Mouse (Mus musculus) limb, embryonic 14.5 days (tissue): ENCODE results near the gene Saa4. TPM values are rescaled to one million over a fixed set of nuclear protein-coding genes. Genes with fewer than 3 reads are reported as not detected.
"Not testable (repeated sequence)": the region's sequence is repeated elsewhere in the genome, so short reads cannot be mapped to it uniquely, and the experiment has no call there.

Experiments used
- ATAC-seq: fragments of 200-750 bp; cut with Nextera tagmentation; 2 replicates; pipeline ENCODE4 v1.8.0; 2017; ENCODE audit warnings: low read depth, moderate number of reproducible peaks, moderate TSS enrichment; ENCODE audit not compliant: low FRiP score
- DNase-seq: peaks from one replicate; pipeline ENCODE4 v3.0.0-alpha.2; 2015; ENCODE audit warnings: low spot score
- H3K27ac ChIP-seq: fragments of 300-500 bp; sonication (generic); replicated peaks from 2 replicates; pipeline ENCODE4 v1.5.1; 2014; ENCODE audit warnings: low read depth, mild to moderate bottlenecking, low read length, moderate library complexity, mixed read lengths
- H3K27me3 ChIP-seq: fragments of 300-500 bp; sonication (generic); 2 replicates; pipeline ENCODE4 v1.6.1; 2014; ENCODE audit warnings: low read length, mixed read lengths; ENCODE audit not compliant: control insufficient read depth, insufficient read depth
- H3K36me3 ChIP-seq: fragments of 300-500 bp; sonication (generic); 2 replicates; pipeline ENCODE4 v1.6.1; 2014; ENCODE audit warnings: mild to moderate bottlenecking, low read length, moderate library complexity, mixed read lengths; ENCODE audit not compliant: control insufficient read depth, insufficient read depth
- H3K4me1 ChIP-seq: fragments of 300-500 bp; sonication (generic); 2 replicates; pipeline ENCODE4 v1.6.1; 2014; ENCODE audit warnings: antibody characterized with exemption, low read length, mixed read lengths; ENCODE audit not compliant: control insufficient read depth, insufficient read depth
- H3K4me2 ChIP-seq: fragments of 300-500 bp; sonication (generic); replicated peaks from 2 replicates; pipeline ENCODE4 v1.6.1; 2014; ENCODE audit warnings: low read depth, mild to moderate bottlenecking, low read length, moderate library complexity; ENCODE audit not compliant: severe bottlenecking
- H3K4me3 ChIP-seq: fragments of 300-500 bp; sonication (generic); replicated peaks from 2 replicates; pipeline ENCODE4 v1.5.1; 2014; ENCODE audit warnings: low read length
- H3K9ac ChIP-seq: fragments of 300-500 bp; sonication (generic); 2 replicates; pipeline ENCODE4 v1.6.1; 2014; ENCODE audit warnings: mild to moderate bottlenecking, low read depth, low read length, moderate library complexity; ENCODE audit not compliant: severe bottlenecking
- H3K9me3 ChIP-seq: fragments of 300-500 bp; sonication (generic); 2 replicates; pipeline ENCODE4 v1.6.1; 2016; ENCODE audit warnings: low read length; ENCODE audit not compliant: control insufficient read depth
- POLR2A ChIP-seq: fragments of 200-500 bp; IDR thresholded peaks from 2 replicates; pipeline ENCODE4 v1.8.0; 2012; ENCODE audit warnings: inconsistent platforms, mild to moderate bottlenecking, moderate library complexity, borderline replicate concordance; ENCODE audit not compliant: insufficient read depth, insufficient read length; ENCODE audit errors: extremely low read depth
- WGBS: fragments of 180-500 bp; shearing (Covaris S2); extraction: QIAGEN DNeasy Blood & Tissue Kit; methylation state at CpG from one replicate; pipeline ENCODE4 v1.1.7; 2014; 5-methylcytosine and 5-hydroxymethylcytosine counted together
- polyA plus RNA-seq, 2 experiments: library from polyadenylated mRNA; depleted of rRNA in 1 of 2; stranded (reverse) in 1 of 2; unstranded in 1 of 2; fragments of >200 nt; fragmentation: Nextera tagmentation in 1 of 2; extraction: Ambion mirVana in 1 of 2; gene quantifications; 2 replicates each; pipeline versions ENCODE4 v1.2.1 to v1.2.3; 2012 to 2014

Saa4 gene
- polyA plus RNA-seq, 2 experiments, result not detected

DNA sequence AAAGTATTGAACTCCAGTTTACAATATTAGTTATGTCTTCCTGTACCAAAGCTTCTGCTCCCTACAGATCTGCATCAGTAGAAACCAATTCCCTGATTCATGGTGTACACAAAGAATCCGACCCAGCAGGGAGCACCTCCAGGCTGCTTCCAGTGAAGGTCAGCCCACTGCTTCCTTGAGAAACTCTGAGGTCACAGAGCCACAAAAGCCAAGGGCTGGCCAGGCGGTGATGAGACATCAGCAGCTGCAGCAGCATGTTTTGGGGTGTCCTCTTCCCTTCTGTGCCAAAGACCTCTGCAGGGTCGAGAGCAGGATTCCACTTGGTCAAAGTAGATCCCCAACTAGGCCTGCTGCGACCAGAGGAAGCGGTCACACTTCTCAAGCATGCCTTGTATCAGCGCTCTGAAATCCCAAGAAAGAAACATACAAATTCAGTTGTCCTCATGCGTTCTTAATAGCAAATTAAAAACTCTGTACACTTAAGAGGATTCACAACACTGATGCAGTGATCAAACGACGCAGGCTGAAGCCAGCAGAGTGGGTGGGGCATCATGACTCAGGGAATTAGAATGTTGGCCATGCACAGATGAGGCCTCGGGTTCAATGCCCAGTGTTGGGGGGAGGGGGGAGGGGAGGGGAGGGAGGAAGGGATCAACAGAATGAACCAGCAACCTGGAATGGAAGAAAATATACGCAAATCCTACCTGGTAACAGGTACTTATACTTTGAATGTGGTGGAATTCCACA, 28.8 kb upstream of the Saa4 start:
- Histone ChIP-seq H3K9me3 (no peaks in the 10 kb centered on the region), H3K27ac (no peak overlapping the region), H3K36me3 (peaks cover 67% of the 10 kb centered on the region), H3K27me3 (no peaks in the 10 kb centered on the region), H3K4me1 (no peaks in the 10 kb centered on the region), H3K4me3 (no peak overlapping the region), H3K4me2 (no peak overlapping the region), H3K9ac (no peak overlapping the region)
- DNase-seq (no peak), ATAC-seq (no peak)
- TF ChIP-seq POLR2A, result no peak
- WGBS, result 79% methylated on average over 11 of the region's 11 CpGs

GRCm38 (mm10) chr7:46751490-46751889, 19.1 kb upstream of the Saa4 start, which contains the start of gene Saa2:
Saa2 (plus strand) TSS chr7:46751790.
- DNase-seq, result no peak
- H3K4me2 ChIP-seq, result no peak within 1 kb of the TSS
- no peak within 1 kb of the TSS for H3K9ac ChIP-seq
- H3K27me3 ChIP-seq, result no peaks in the 10 kb centered on the region
- 48% methylated on average over 3 of the region's 3 CpGs for WGBS
- H3K4me1 ChIP-seq, result no peaks in the 10 kb centered on the region
- no peak within 1 kb of the TSS for H3K4me3 ChIP-seq
- no peaks in the 10 kb centered on the region for H3K36me3 ChIP-seq
- ATAC-seq, result no peak
- H3K27ac ChIP-seq, result no peak within 1 kb of the TSS
- H3K9me3 ChIP-seq, result no peaks in the 10 kb centered on the region
- no peak for TF ChIP-seq POLR2A

GRCm38 (mm10) chr7:46748459-46748858, 16.1 kb upstream of the Saa4 start:
- Histone ChIP-seq H3K36me3 (no peaks in the 10 kb centered on the region), H3K9me3 (no peaks in the 10 kb centered on the region), H3K4me3 (no peak overlapping the region), H3K27me3 (no peaks in the 10 kb centered on the region), H3K4me1 (no peaks in the 10 kb centered on the region), H3K9ac (no peak overlapping the region), H3K4me2 (no peak overlapping the region), H3K27ac (no peak overlapping the region)
- 60% methylated on average over 3 of the region's 3 CpGs for WGBS
- no peak for TF ChIP-seq POLR2A
- no peak for ATAC-seq
- no peak for DNase-seq

DNA sequence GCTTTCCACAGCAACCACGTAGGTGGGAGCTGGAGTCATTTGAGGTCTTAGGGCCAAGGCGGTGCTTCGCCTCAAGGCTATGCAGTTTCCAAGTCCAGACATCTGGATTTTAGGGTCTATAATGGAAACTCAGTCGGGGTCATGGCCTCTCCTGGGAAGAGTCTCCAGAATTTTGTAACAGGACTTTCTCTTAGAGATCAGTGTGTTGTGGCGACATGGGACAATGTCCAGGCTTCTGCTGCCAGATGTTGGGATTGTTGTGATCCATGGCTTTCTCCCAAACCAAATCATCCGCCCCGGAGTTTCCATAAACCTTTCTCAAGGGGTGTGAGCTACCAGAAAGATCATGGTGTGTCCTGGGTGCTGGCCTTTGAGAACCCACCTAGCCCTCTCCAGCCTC, 14.0 kb upstream of the Saa4 start:
- DNase-seq (no peak), ATAC-seq (no peak)
- H3K9me3 ChIP-seq, result no peaks in the 10 kb centered on the region
- no peak overlapping the region for H3K27ac ChIP-seq
- H3K4me1 ChIP-seq, result no peaks in the 10 kb centered on the region
- no peaks in the 10 kb centered on the region for H3K27me3 ChIP-seq
- no peak overlapping the region for H3K4me2 ChIP-seq
- no peaks in the 10 kb centered on the region for H3K36me3 ChIP-seq
- no peak overlapping the region for H3K9ac ChIP-seq
- TF ChIP-seq POLR2A, result no peak
- no peak overlapping the region for H3K4me3 ChIP-seq
- WGBS, result 51% methylated on average over 7 of the region's 7 CpGs

GRCm38 (mm10) chr7:46745816-46746215, 13.4 kb upstream of the Saa4 start:
- Histone ChIP-seq H3K4me1 (no peaks in the 10 kb centered on the region), H3K9me3 (no peaks in the 10 kb centered on the region), H3K36me3 (no peaks in the 10 kb centered on the region), H3K27me3 (no peaks in the 10 kb centered on the region), H3K4me2 (no peak overlapping the region), H3K4me3 (no peak overlapping the region), H3K27ac (no peak overlapping the region), H3K9ac (no peak overlapping the region)
- ATAC-seq, result no peak
- no peak for TF ChIP-seq POLR2A
- DNase-seq, result no peak
- 61% methylated on average over 3 of the region's 3 CpGs for WGBS

- DNase-seq, H3K4me1 ChIP-seq, H3K27ac ChIP-seq, H3K27me3 ChIP-seq, H3K36me3 ChIP-seq, ATAC-seq, H3K9ac ChIP-seq, H3K4me3 ChIP-seq, H3K4me2 ChIP-seq, H3K9me3 ChIP-seq: not testable (repeated sequence)
- 67% methylated on average over 3 of the region's 3 CpGs for whole genome bisulfite sequencing
Measured at GRCm38 (mm10) chr7:46742880-46743279, 10.5 kb upstream of the Saa4 start, which contains the start of gene Saa1. Saa1 (minus strand) TSS chr7:46742980.

- WGBS, result 77% methylated on average over 5 of the region's 5 CpGs
- not testable (repeated sequence) for ATAC-seq, H3K4me1 ChIP-seq, DNase-seq, H3K9me3 ChIP-seq, H3K4me2 ChIP-seq, H3K4me3 ChIP-seq, H3K27ac ChIP-seq, H3K36me3 ChIP-seq, H3K9ac ChIP-seq, H3K27me3 ChIP-seq
Measured at GRCm38 (mm10) chr7:46740041-46740440, 7.6 kb upstream of the Saa4 start.
